Mouse (Mus musculus): ENCODE measurements around the gene Ptges. TPM values are rescaled to one million over a fixed set of nuclear protein-coding genes. Genes with fewer than 3 reads are reported as not detected.

Gene Ptges
- polyA plus RNA-seq (2012; rRNA removed): 5.9 and 10.9 TPM in 2 replicates

GRCm38 (mm10) chr2:30929483-30930045, at the start of gene Ptges:
TSS of gene Ptges (minus strand) at chr2:30929863.
- Histone ChIP-seq H3K36me3 (ENCODE audit: control insufficient read depth, insufficient read depth, low read length) (no peaks in the 10 kb centered on the region), H3K4me1 (ENCODE audit: control insufficient read depth, insufficient read depth, insufficient read length, low read length) (peaks cover 16% of the 10 kb centered on the region), H3K27ac (ENCODE audit: insufficient read depth, low read depth, low read length) (peak within 1 kb of the TSS; percentile 69), H3K27me3 (ENCODE audit: control insufficient read depth, insufficient read depth, low read length) (no peaks in the 10 kb centered on the region), H3K4me3 (ENCODE audit: low read depth, low read length) (peak within 1 kb of the TSS; percentile 59)
- 2% methylated on average over 23 of the region's 23 CpGs for WGBS
- TF ChIP-seq CTCF (IDR thresholded peaks at IDR 0.05; ENCODE audit: extremely low read depth, insufficient read length, insufficient replicate concordance, low read depth, low read length) (peak; percentile 75), POLR2A (IDR thresholded peaks at IDR 0.05; ENCODE audit: low read depth, low read length) (no peak)

GRCm38 (mm10) chr2:30967352-30968327, 38.0 kb upstream of the Ptges start, which contains the start of gene Tor1a:
TSS of gene Tor1a (minus strand) at chr2:30967933.
- Histone ChIP-seq H3K27ac (ENCODE audit: insufficient read depth, low read depth, low read length) (peak within 1 kb of the TSS; percentile 87), H3K4me1 (ENCODE audit: control insufficient read depth, insufficient read depth, insufficient read length, low read length) (peaks cover 20% of the 10 kb centered on the region), H3K4me3 (ENCODE audit: low read depth, low read length) (peak within 1 kb of the TSS; percentile 100), H3K36me3 (ENCODE audit: control insufficient read depth, insufficient read depth, low read length) (peaks cover 26% of the 10 kb centered on the region), H3K27me3 (ENCODE audit: control insufficient read depth, insufficient read depth, low read length) (no peaks in the 10 kb centered on the region)
- TF ChIP-seq POLR2A (IDR thresholded peaks at IDR 0.05; ENCODE audit: low read depth, low read length) (peak; percentile 78), CTCF (IDR thresholded peaks at IDR 0.05; ENCODE audit: extremely low read depth, insufficient read length, insufficient replicate concordance, low read depth, low read length) (no peak)
- WGBS: 2% methylated on average over 59 of the region's 59 CpGs

GRCm38 (mm10) chr2:30966826-30967225, 37.2 kb upstream of the Ptges start:
- WGBS: 5% methylated on average over 16 of the region's 16 CpGs
- TF ChIP-seq POLR2A (IDR thresholded peaks at IDR 0.05; ENCODE audit: low read depth, low read length): no peak
- no peak; the same call in 1 of the 2 replicates for TF ChIP-seq CTCF (IDR thresholded peaks at IDR 0.05; ENCODE audit: extremely low read depth, insufficient read length, insufficient replicate concordance, low read depth, low read length)
- H3K27ac ChIP-seq (ENCODE audit: insufficient read depth, low read depth, low read length): peak overlapping the region; percentile 87

GRCm38 (mm10) chr2:30965627-30966026, 36.0 kb upstream of the Ptges start:
- TF ChIP-seq CTCF (IDR thresholded peaks at IDR 0.05; ENCODE audit: extremely low read depth, insufficient read length, insufficient replicate concordance, low read depth, low read length): no peak
- TF ChIP-seq POLR2A (IDR thresholded peaks at IDR 0.05; ENCODE audit: low read depth, low read length): no peak
- no peak overlapping the region for H3K27ac ChIP-seq (ENCODE audit: insufficient read depth, low read depth, low read length)
- no peak overlapping the region for H3K4me3 ChIP-seq (ENCODE audit: low read depth, low read length)
- H3K4me1 ChIP-seq (ENCODE audit: control insufficient read depth, insufficient read depth, insufficient read length, low read length): peaks cover 28% of the 10 kb centered on the region
- H3K36me3 ChIP-seq (ENCODE audit: control insufficient read depth, insufficient read depth, low read length): peaks cover 40% of the 10 kb centered on the region
- 84% methylated on average over 8 of the region's 8 CpGs for WGBS
- H3K27me3 ChIP-seq (ENCODE audit: control insufficient read depth, insufficient read depth, low read length): no peaks in the 10 kb centered on the region

More at GRCm38 (mm10) chr2:30966826-30967225, 37.2 kb upstream of the Ptges start:
- no peaks in the 10 kb centered on the region for H3K27me3 ChIP-seq (ENCODE audit: control insufficient read depth, insufficient read depth, low read length)
- H3K4me1 ChIP-seq (ENCODE audit: control insufficient read depth, insufficient read depth, insufficient read length, low read length): peaks cover 28% of the 10 kb centered on the region
- peaks cover 28% of the 10 kb centered on the region for H3K36me3 ChIP-seq (ENCODE audit: control insufficient read depth, insufficient read depth, low read length)
- peak overlapping the region; percentile 100 for H3K4me3 ChIP-seq (ENCODE audit: low read depth, low read length)

- TF ChIP-seq CTCF (IDR thresholded peaks at IDR 0.05; ENCODE audit: extremely low read depth, insufficient read length, insufficient replicate concordance, low read depth, low read length): no peak
- TF ChIP-seq POLR2A (IDR thresholded peaks at IDR 0.05; ENCODE audit: low read depth, low read length): no peak
- H3K4me3 ChIP-seq (ENCODE audit: low read depth, low read length): peak overlapping the region; percentile 5; the same call in 1 of the 2 replicates
- 67% methylated on average over 11 of the region's 11 CpGs for WGBS
These were observed 33.0 kb upstream of the Ptges start for GRCm38 (mm10) chr2:30962570-30963254.

GRCm38 (mm10) chr2:30959856-30960255, 30.2 kb upstream of the Ptges start:
- Histone ChIP-seq H3K4me3 (ENCODE audit: low read depth, low read length) (no peak overlapping the region), H3K27me3 (ENCODE audit: control insufficient read depth, insufficient read depth, low read length) (no peaks in the 10 kb centered on the region), H3K4me1 (ENCODE audit: control insufficient read depth, insufficient read depth, insufficient read length, low read length) (peaks cover 40% of the 10 kb centered on the region), H3K36me3 (ENCODE audit: control insufficient read depth, insufficient read depth, low read length) (peaks cover 73% of the 10 kb centered on the region), H3K27ac (ENCODE audit: insufficient read depth, low read depth, low read length) (peak overlapping the region; percentile 68)
- 56% methylated on average over 5 of the region's 5 CpGs for WGBS
- TF ChIP-seq CTCF (IDR thresholded peaks at IDR 0.05; ENCODE audit: extremely low read depth, insufficient read length, insufficient replicate concordance, low read depth, low read length) (no peak), POLR2A (IDR thresholded peaks at IDR 0.05; ENCODE audit: low read depth, low read length) (no peak)

More at GRCm38 (mm10) chr2:30962570-30963254, 33.0 kb upstream of the Ptges start:
- peaks cover 40% of the 10 kb centered on the region for H3K4me1 ChIP-seq (ENCODE audit: control insufficient read depth, insufficient read depth, insufficient read length, low read length)
- H3K27me3 ChIP-seq (ENCODE audit: control insufficient read depth, insufficient read depth, low read length): no peaks in the 10 kb centered on the region
- peak overlapping the region; percentile 73 for H3K27ac ChIP-seq (ENCODE audit: insufficient read depth, low read depth, low read length)
- H3K36me3 ChIP-seq (ENCODE audit: control insufficient read depth, insufficient read depth, low read length): peaks cover 58% of the 10 kb centered on the region

Measured in small intestine, adult 2 months (tissue).